Mouse (Mus musculus): ENCODE results near the gene Ctf1. TPM values are rescaled to one million over a fixed set of nuclear protein-coding genes. Genes with fewer than 3 reads are reported as not detected.
"Not testable (repeated sequence)": the region's sequence is repeated elsewhere in the genome, so short reads cannot be mapped to it uniquely, and the experiment has no call there.

Gene Ctf1
- polyA plus RNA-seq, 1 experiment from 2014 or later: 14.0 TPM

- no peak for ATAC-seq (replicated peaks; ENCODE audit: low FRiP score, low TSS enrichment, low read depth)
- WGBS: 89% methylated on average over 7 of the region's 7 CpGs
- H3K9ac ChIP-seq (ENCODE audit: low read length): no peak overlapping the region
- H3K27me3 ChIP-seq (replicated peaks; ENCODE audit: control insufficient read depth, insufficient read depth, low read length): no peaks in the 10 kb centered on the region
- no peaks in the 10 kb centered on the region for H3K36me3 ChIP-seq (ENCODE audit: control insufficient read depth, insufficient read depth, low read length)
- H3K9me3 ChIP-seq (ENCODE audit: control insufficient read depth, low read length): no peaks in the 10 kb centered on the region
- no peak for DNase-seq (ENCODE audit: low spot score)
- H3K4me1 ChIP-seq (replicated peaks; ENCODE audit: control insufficient read depth, insufficient read depth, low read length): peaks cover 26% of the 10 kb centered on the region
- H3K27ac ChIP-seq (ENCODE audit: low read depth): no peak overlapping the region
- no peak overlapping the region for H3K4me3 ChIP-seq (ENCODE audit: low read depth, low read length)
- no peak overlapping the region for H3K4me2 ChIP-seq (ENCODE audit: low read length)
These were observed 23.6 kb upstream of the Ctf1 start for GRCm38 (mm10) chr7:127688935-127689334.

GRCm38 (mm10) chr7:127689626-127690280 is 22.8 kb upstream of the Ctf1 start:
- Histone ChIP-seq H3K9ac (ENCODE audit: low read length) (no peak overlapping the region), H3K4me1 (replicated peaks; ENCODE audit: control insufficient read depth, insufficient read depth, low read length) (peaks cover 25% of the 10 kb centered on the region), H3K27ac (ENCODE audit: low read depth) (no peak overlapping the region), H3K36me3 (ENCODE audit: control insufficient read depth, insufficient read depth, low read length) (no peaks in the 10 kb centered on the region), H3K4me3 (ENCODE audit: low read depth, low read length) (no peak overlapping the region), H3K4me2 (ENCODE audit: low read length) (no peak overlapping the region), H3K27me3 (replicated peaks; ENCODE audit: control insufficient read depth, insufficient read depth, low read length) (no peaks in the 10 kb centered on the region), H3K9me3 (ENCODE audit: control insufficient read depth, low read length) (no peaks in the 10 kb centered on the region)
- WGBS: 75% methylated on average over 9 of the region's 9 CpGs
- ATAC-seq (replicated peaks; ENCODE audit: low FRiP score, low TSS enrichment, low read depth): no peak
- no peak for DNase-seq (ENCODE audit: low spot score)

DNA sequence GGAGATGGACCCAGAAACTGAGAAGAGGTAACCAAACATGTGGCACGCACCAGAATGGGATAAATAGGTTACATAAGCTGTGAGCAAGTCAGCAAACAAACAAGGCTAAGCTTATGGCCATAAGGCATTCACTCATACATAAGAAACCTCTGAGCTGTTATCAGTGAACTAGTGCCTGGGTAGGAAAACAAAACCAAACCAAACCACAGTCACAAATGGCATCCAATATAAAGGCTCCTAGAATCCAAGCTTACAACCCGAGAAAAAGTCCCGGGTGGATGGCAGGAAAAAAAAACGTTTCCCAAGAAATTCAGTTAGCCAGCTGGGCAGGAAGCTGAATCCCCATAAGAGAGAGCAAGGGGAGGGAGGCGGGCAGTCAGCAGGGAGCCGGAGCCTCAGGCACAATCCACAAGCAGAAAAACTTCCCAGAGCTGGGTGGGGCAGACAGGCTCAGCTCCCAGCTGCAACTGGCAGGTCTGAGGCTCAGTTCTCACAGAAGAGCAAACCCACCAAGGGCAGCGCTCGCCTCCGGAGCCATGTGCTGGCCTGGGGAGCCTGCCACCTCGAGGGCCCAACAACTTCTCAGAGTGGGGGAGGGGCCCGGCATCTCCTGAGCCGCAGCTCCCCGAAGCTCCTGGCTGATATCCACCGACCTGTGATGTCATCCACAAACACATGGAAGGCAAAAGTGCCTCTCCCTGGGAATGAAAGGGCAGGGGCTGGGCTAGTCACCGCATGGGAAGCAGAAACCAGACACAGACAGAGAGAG is 21.1 kb upstream of the Ctf1 start:
- peak overlapping the region; percentile 49 for H3K9ac ChIP-seq (ENCODE audit: low read length)
- H3K36me3 ChIP-seq (ENCODE audit: control insufficient read depth, insufficient read depth, low read length): no peaks in the 10 kb centered on the region
- H3K4me1 ChIP-seq (replicated peaks; ENCODE audit: control insufficient read depth, insufficient read depth, low read length): peaks cover 10% of the 10 kb centered on the region; the same call in 1 of the 2 replicates
- DNase-seq (ENCODE audit: low spot score) (peak; percentile 88), ATAC-seq (replicated peaks; ENCODE audit: low FRiP score, low TSS enrichment, low read depth) (peak; percentile 89)
- H3K4me2 ChIP-seq (ENCODE audit: low read length): peak overlapping the region; percentile 47
- no peaks in the 10 kb centered on the region for H3K9me3 ChIP-seq (ENCODE audit: control insufficient read depth, low read length)
- 5% methylated on average over 15 of the region's 15 CpGs for WGBS
- H3K27me3 ChIP-seq (replicated peaks; ENCODE audit: control insufficient read depth, insufficient read depth, low read length): no peaks in the 10 kb centered on the region
- H3K4me3 ChIP-seq (ENCODE audit: low read depth, low read length): peak overlapping the region; percentile 24
- peak overlapping the region; percentile 85 for H3K27ac ChIP-seq (ENCODE audit: low read depth)

DNA sequence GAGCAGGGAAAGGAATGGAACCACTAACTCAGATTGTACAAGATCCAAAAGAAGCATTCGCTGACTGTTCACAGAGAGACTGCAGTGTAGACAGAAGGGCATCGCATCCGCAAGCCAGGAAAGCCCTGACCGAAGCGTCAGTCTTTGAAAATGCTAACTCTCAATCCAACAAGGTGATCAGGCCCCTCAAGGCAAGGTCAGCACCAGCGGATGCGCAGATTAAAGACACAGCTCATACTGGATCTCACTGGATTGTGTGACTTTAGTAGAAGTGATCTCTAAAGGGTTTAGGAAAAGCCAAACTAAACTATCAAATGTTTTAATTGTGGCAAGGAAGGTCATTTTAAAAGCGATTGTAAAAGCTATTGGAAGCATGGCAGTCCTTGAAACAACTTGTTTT is 19.2 kb upstream of the Ctf1 start:
- ATAC-seq (replicated peaks; ENCODE audit: low FRiP score, low TSS enrichment, low read depth) (no peak), DNase-seq (ENCODE audit: low spot score) (no peak)
- Histone ChIP-seq H3K36me3 (ENCODE audit: control insufficient read depth, insufficient read depth, low read length) (no peaks in the 10 kb centered on the region), H3K27ac (ENCODE audit: low read depth) (no peak overlapping the region), H3K27me3 (replicated peaks; ENCODE audit: control insufficient read depth, insufficient read depth, low read length) (no peaks in the 10 kb centered on the region), H3K4me1 (replicated peaks; ENCODE audit: control insufficient read depth, insufficient read depth, low read length) (peaks cover 10% of the 10 kb centered on the region; the same call in 1 of the 2 replicates), H3K4me2 (ENCODE audit: low read length) (no peak overlapping the region), H3K9ac (ENCODE audit: low read length) (no peak overlapping the region), H3K9me3 (ENCODE audit: control insufficient read depth, low read length) (no peaks in the 10 kb centered on the region), H3K4me3 (ENCODE audit: low read depth, low read length) (no peak overlapping the region)
- 96% methylated on average over 8 of the region's 8 CpGs for WGBS

- H3K27me3 ChIP-seq (replicated peaks; ENCODE audit: control insufficient read depth, insufficient read depth, low read length); H3K9ac ChIP-seq (ENCODE audit: low read length); DNase-seq (ENCODE audit: low spot score); H3K4me1 ChIP-seq (replicated peaks; ENCODE audit: control insufficient read depth, insufficient read depth, low read length); ATAC-seq (replicated peaks; ENCODE audit: low FRiP score, low TSS enrichment, low read depth); H3K36me3 ChIP-seq (ENCODE audit: control insufficient read depth, insufficient read depth, low read length); H3K27ac ChIP-seq (ENCODE audit: low read depth); H3K4me3 ChIP-seq (ENCODE audit: low read depth, low read length); H3K9me3 ChIP-seq (ENCODE audit: control insufficient read depth, low read length); H3K4me2 ChIP-seq (ENCODE audit: low read length): not testable (repeated sequence)
- WGBS: 93% methylated on average over 7 of the region's 7 CpGs
These were observed 18.8 kb upstream of the Ctf1 start for GRCm38 (mm10) chr7:127693730-127694129.

GRCm38 (mm10) chr7:127698986-127699385 is 13.6 kb upstream of the Ctf1 start:
- H3K9ac ChIP-seq (ENCODE audit: low read length): no peak overlapping the region
- no peak overlapping the region for H3K4me2 ChIP-seq (ENCODE audit: low read length)
- peaks cover 36% of the 10 kb centered on the region for H3K36me3 ChIP-seq (ENCODE audit: control insufficient read depth, insufficient read depth, low read length)
- no peaks in the 10 kb centered on the region for H3K27me3 ChIP-seq (replicated peaks; ENCODE audit: control insufficient read depth, insufficient read depth, low read length)
- H3K4me3 ChIP-seq (ENCODE audit: low read depth, low read length): no peak overlapping the region
- H3K4me1 ChIP-seq (replicated peaks; ENCODE audit: control insufficient read depth, insufficient read depth, low read length): no peaks in the 10 kb centered on the region
- WGBS: 80% methylated on average over 6 of the region's 6 CpGs
- no peak for DNase-seq (ENCODE audit: low spot score)
- no peak overlapping the region for H3K27ac ChIP-seq (ENCODE audit: low read depth)
- no peak for ATAC-seq (replicated peaks; ENCODE audit: low FRiP score, low TSS enrichment, low read depth)
- no peaks in the 10 kb centered on the region for H3K9me3 ChIP-seq (ENCODE audit: control insufficient read depth, low read length)

DNA sequence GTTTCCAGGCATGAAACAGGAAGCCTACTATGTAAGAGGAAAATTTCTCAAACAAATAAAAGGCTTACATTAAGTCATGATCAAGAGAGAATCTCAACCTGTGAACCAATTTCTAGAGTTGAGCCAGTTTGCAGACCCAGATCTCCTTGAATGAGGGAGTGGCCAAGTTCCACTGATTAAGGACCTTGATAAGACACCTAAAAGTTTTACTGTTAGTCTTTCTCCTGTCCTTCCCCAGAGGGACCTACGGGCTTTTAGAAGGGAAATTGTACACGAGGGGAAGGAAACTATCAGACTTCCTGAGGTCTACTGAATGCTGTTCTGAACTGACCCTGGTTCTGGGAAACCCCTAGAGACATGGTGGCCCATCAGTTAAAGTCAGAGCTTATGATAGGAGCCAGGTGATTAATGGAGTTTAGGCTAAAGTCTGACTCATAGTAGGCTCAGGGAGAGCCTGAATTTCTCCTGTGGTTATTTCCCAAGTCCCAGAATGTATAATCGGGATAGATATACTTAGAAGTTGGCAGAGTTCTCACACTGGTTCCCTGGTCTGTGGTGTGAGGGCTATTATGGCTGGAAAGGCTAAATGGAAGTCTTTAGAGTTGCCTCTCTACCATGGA is 11.7 kb upstream of the Ctf1 start:
- no peaks in the 10 kb centered on the region for H3K4me1 ChIP-seq (replicated peaks; ENCODE audit: control insufficient read depth, insufficient read depth, low read length)
- H3K27ac ChIP-seq (ENCODE audit: low read depth): no peak overlapping the region
- DNase-seq (ENCODE audit: low spot score) (no peak), ATAC-seq (replicated peaks; ENCODE audit: low FRiP score, low TSS enrichment, low read depth) (no peak)
- H3K9ac ChIP-seq (ENCODE audit: low read length): no peak overlapping the region
- H3K4me3 ChIP-seq (ENCODE audit: low read depth, low read length): no peak overlapping the region
- no peaks in the 10 kb centered on the region for H3K27me3 ChIP-seq (replicated peaks; ENCODE audit: control insufficient read depth, insufficient read depth, low read length)
- WGBS: 80% methylated on average over 3 of the region's 3 CpGs
- H3K36me3 ChIP-seq (ENCODE audit: control insufficient read depth, insufficient read depth, low read length): peaks cover 53% of the 10 kb centered on the region
- no peak overlapping the region for H3K4me2 ChIP-seq (ENCODE audit: low read length)
- H3K9me3 ChIP-seq (ENCODE audit: control insufficient read depth, low read length): no peaks in the 10 kb centered on the region

GRCm38 (mm10) chr7:127703561-127704178 is 8.9 kb upstream of the Ctf1 start:
- Histone ChIP-seq H3K9me3 (ENCODE audit: control insufficient read depth, low read length) (no peaks in the 10 kb centered on the region), H3K4me3 (ENCODE audit: low read depth, low read length) (no peak overlapping the region), H3K27ac (ENCODE audit: low read depth) (no peak overlapping the region), H3K4me2 (ENCODE audit: low read length) (no peak overlapping the region), H3K27me3 (replicated peaks; ENCODE audit: control insufficient read depth, insufficient read depth, low read length) (no peaks in the 10 kb centered on the region), H3K9ac (ENCODE audit: low read length) (no peak overlapping the region), H3K36me3 (ENCODE audit: control insufficient read depth, insufficient read depth, low read length) (peaks cover 64% of the 10 kb centered on the region), H3K4me1 (replicated peaks; ENCODE audit: control insufficient read depth, insufficient read depth, low read length) (peaks cover 16% of the 10 kb centered on the region)
- WGBS: 90% methylated on average over 8 of the region's 8 CpGs
- ATAC-seq (replicated peaks; ENCODE audit: low FRiP score, low TSS enrichment, low read depth) (no peak), DNase-seq (ENCODE audit: low spot score) (no peak)

All from intestine, embryonic 14.5 days (tissue).